Comparison of ENCODE assay signal across 9 mouse cellular contexts in genomic region chr19:47438445-47438844, GRCm38 (mm10). TPM values are rescaled to one million over a fixed set of nuclear protein-coding genes. Genes with fewer than 3 reads are reported as not detected.
DNase-seq lines count a peak whose midpoint lies in the region; TF ChIP-seq lines count a peak whose summit lies in the region.
"Had no signal": no experiment of that assay in that cellular context is flagged by ENCODE, and none has a peak within 500 bp of the region (broad histone marks: within the 10 kb centered on the region; RNA-seq: fewer than 3 reads in every experiment).

No protein-coding gene starts in this region.

- no peaks in the 10 kb centered on the region for H3K27me3 ChIP-seq in kidney, adult 2 months (replicated peaks; ENCODE audit: control insufficient read depth, insufficient read depth, low read length)
- no peaks in the 10 kb centered on the region for H3K27me3 ChIP-seq in heart, adult 2 months (ENCODE audit: control insufficient read depth, insufficient read depth, low read length)
- no peaks in the 10 kb centered on the region for H3K27me3 ChIP-seq in cerebellum, adult 2 months (ENCODE audit: control insufficient read depth, insufficient read depth, low read length)

- no peaks in the 10 kb centered on the region for H3K4me1 ChIP-seq in kidney, adult 2 months (ENCODE audit: control insufficient read depth, insufficient read depth, low read length)
- peaks cover 19% of the 10 kb centered on the region for H3K4me1 ChIP-seq in heart, adult 2 months (ENCODE audit: control insufficient read depth, insufficient read depth, low read length)
- H3K4me1 ChIP-seq in cerebellum, adult 2 months (ENCODE audit: control insufficient read depth, insufficient read depth, low read length): no peaks in the 10 kb centered on the region

- intact Hi-C loops in heart, adult 2 months (cut with DNase I): no loop called here

- WGBS in kidney, adult 2 months: 37% methylated on average over 5 of the region's 5 CpGs
- WGBS in heart, adult 2 months: 7% methylated on average over 5 of the region's 5 CpGs
- WGBS in cerebellum, adult 2 months: 11% methylated on average over 5 of the region's 5 CpGs

- no peak for TF ChIP-seq CTCF in kidney, adult 2 months (conservative IDR thresholded peaks at IDR 0.05; ENCODE audit: insufficient read depth, insufficient read length, low read depth, low read length)
- TF ChIP-seq CTCF in heart, adult 2 months (IDR thresholded peaks at IDR 0.05): no peak
- TF ChIP-seq CTCF in cerebellum, adult 2 months (IDR thresholded peaks at IDR 0.05; ENCODE audit: borderline replicate concordance, insufficient read depth, low read depth, low read length): no peak

- H3K36me3 ChIP-seq in kidney, adult 2 months (ENCODE audit: control insufficient read depth, insufficient read depth, low read length): no peaks in the 10 kb centered on the region
- no peaks in the 10 kb centered on the region; the same call in 1 of the 2 replicates for H3K36me3 ChIP-seq in heart, adult 2 months (ENCODE audit: control insufficient read depth, insufficient read depth, low read length)
- H3K36me3 ChIP-seq: G1E had no signal

- H3K27ac ChIP-seq in kidney, adult 2 months (ENCODE audit: insufficient read depth, low read depth, low read length): no peak overlapping the region
- H3K27ac ChIP-seq in heart, adult 2 months: peak overlapping the region; percentile 31; the same call in 1 of the 2 replicates
- H3K27ac ChIP-seq in cerebellum, adult 2 months (ENCODE audit: insufficient read depth, low read length): no peak overlapping the region

- TF ChIP-seq POLR2A in kidney, adult 2 months (IDR thresholded peaks at IDR 0.05; ENCODE audit: low read depth, low read length): no peak
- no peak for TF ChIP-seq POLR2A in heart, adult 2 months (IDR thresholded peaks at IDR 0.05; ENCODE audit: insufficient read depth, low read depth, low read length)
- no peak for TF ChIP-seq POLR2A in cerebellum, adult 2 months (IDR thresholded peaks at IDR 0.05; ENCODE audit: borderline replicate concordance, insufficient read depth, low read length)

- no peak overlapping the region for H3K4me3 ChIP-seq in kidney, adult 2 months (ENCODE audit: insufficient read depth, low read depth, low read length)
- H3K4me3 ChIP-seq in heart, adult 2 months: no peak overlapping the region
- H3K4me3 ChIP-seq in cerebellum, adult 2 months (replicated peaks; ENCODE audit: insufficient read depth, low read depth, low read length): no peak overlapping the region

- TF ChIP-seq EP300 in heart, adult 2 months (IDR thresholded peaks at IDR 0.05; ENCODE audit: insufficient read depth, low read depth, low read length): no peak

- DNase-seq in kidney, adult 2 months: peak; percentile 51
- DNase-seq in kidney, adult 18-20 months: no peak
- peak; percentile 76 for DNase-seq in adrenal gland, postnatal 14 days
- peak; percentile 89 to 90 for DNase-seq in heart, adult 2 months
- DNase-seq in kidney, postnatal 36 days: peak; percentile 49 to 64
- DNase-seq in testis, postnatal 10 days (ENCODE audit: low spot score): peak; percentile 79
- no peak for DNase-seq in left cerebral cortex, adult 11 months (ENCODE audit: low spot score)
- no peak for DNase-seq in cerebellum, adult 2 months

- peaks cover 5% of the 10 kb centered on the region; the same call in 1 of the 2 replicates for H3K79me2 ChIP-seq in heart, adult 2 months (replicated peaks; ENCODE audit: control insufficient read depth, insufficient read depth, low read length)

- H3K9ac ChIP-seq in heart, adult 2 months (ENCODE audit: low read depth, low read length): no peak overlapping the region

RNA-seq across cellular contexts. Expression of gene Sh3pxd2a, which starts 25.8 kb away (rescaled TPM):
- polyA plus RNA-seq in kidney, adult 2 months (2012; rRNA removed): 14.9 and 15.5 TPM in 2 replicates
- 107 and 136 TPM in 2 replicates for total RNA-seq in adrenal gland, postnatal 14 days (2021)
- total RNA-seq in heart, adult 2 months (2021): 10 to 100 TPM; 52.3 to 53.2 TPM
- polyA plus RNA-seq in heart, adult 2 months (2012; rRNA removed): 36.1 and 40.3 TPM in 2 replicates
- polyA plus RNA-seq in cerebellum, adult 2 months (2012; rRNA removed): 7.3 and 7.9 TPM in 2 replicates
- polyA plus RNA-seq: G1E had no signal

Comparison
In these comparisons a context has a peak if more than half of its experiments do, and no peak if none do; other contexts are left out.
1. DNase-seq: peak in kidney, adult 2 months (single experiment), adrenal gland, postnatal 14 days (single experiment), heart, adult 2 months (2 of 2), kidney, postnatal 36 days (2 of 2) and testis, postnatal 10 days (single experiment); none in kidney, adult 18-20 months (single experiment), left cerebral cortex, adult 11 months (single experiment) and cerebellum, adult 2 months (0 of 2).